Mouse (Mus musculus): ENCODE data around the gene Shprh. TPM values are rescaled to one million over a fixed set of nuclear protein-coding genes. Genes with fewer than 3 reads are reported as not detected.
A peak's percentile ranks its signal among the peaks of the same experiment; 100 is the strongest.
"Not testable (repeated sequence)": the region's sequence is repeated elsewhere in the genome, so short reads cannot be mapped to it uniquely, and the experiment has no call there.

Shprh gene
- total RNA-seq (2021), result 10 to 100 TPM; 42.6 to 44.1 TPM
- long read RNA-seq, full-length matches to known transcripts, result 2 of 5 reads
- long read RNA-seq, partial matches to known transcripts, result 0 of 5 reads
- long read RNA-seq, other reads (novel, unspliced or antisense), result 3 of 5 reads

DNA sequence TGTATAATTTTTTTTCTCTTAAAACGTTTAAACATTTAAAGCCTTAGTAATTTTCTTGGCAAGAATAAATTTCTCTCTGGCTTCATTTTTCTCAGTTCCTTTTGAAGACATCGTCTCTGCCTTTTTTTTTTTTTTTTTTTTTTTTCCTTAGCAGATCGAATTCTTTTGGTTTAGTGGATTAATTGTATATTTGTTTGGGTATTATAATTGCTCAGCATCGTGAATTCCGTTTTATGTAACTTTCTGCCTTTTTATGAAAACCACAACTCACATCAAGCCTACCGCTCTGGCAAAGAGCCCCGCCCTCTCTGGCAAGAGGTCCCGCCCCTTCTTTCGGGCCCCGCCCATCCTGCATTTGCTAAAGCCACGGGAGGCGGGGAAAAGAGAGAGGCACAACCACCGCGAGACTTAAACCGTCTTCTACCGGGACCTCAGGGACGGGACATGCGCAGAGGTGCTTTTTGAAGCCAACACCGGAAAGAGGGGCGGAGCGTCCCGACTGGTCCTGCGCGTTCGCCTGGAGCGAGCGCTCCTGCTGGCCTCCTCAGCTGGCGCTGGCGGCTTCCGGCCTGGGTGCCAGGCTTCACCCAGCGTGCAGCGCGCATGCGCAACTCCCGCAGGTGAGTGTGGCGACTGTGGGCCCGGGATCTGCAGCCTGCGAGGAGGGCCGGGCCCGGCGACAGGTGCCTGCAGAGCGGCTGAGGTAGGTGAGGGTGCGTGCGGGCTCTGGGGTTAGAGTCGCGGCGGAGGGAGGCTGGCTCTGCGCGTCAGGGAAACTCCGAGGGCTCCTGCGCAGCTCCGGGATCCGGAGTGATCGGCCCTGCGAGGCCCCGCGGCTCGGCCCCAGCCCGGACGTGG is at the start of gene Shprh:
TSS of gene Shprh (plus strand) at position 544 of the 858 bp plus-strand sequence.
- DNase-seq (ENCODE audit: low spot score in 2 of 2), result peak; percentile 94 to 97

DNA sequence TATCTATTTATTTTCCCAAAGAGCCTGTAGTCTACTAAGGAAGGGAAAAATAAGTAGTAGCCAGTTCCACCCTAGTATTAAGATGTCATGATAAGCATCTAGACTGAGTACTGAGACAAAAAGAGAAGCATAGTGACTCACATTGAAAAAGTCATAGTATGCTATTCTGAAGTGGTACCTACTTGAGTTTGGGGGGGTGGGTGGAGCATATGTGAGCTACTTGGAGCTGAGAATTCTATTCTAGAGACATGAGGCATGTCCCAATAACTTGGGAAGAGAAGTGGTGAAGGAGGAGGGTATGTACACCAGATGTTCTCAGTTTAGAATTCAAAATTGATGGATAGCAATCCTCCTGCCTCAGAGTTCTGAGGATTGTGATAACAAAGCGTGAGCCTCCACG is 27.4 kb upstream of the Shprh start:
- DNase-seq (ENCODE audit: low spot score in 2 of 2), result no peak

GRCm38 (mm10) chr10:11145580-11145979 is 3.6 kb upstream of the Shprh start:
- DNase-seq (ENCODE audit: low spot score in 2 of 2), result no peak

- DNase-seq (ENCODE audit: low spot score in 2 of 2), result no peak
These were observed 781 bp upstream of the Shprh start for GRCm38 (mm10) chr10:11148446-11148845.

DNA sequence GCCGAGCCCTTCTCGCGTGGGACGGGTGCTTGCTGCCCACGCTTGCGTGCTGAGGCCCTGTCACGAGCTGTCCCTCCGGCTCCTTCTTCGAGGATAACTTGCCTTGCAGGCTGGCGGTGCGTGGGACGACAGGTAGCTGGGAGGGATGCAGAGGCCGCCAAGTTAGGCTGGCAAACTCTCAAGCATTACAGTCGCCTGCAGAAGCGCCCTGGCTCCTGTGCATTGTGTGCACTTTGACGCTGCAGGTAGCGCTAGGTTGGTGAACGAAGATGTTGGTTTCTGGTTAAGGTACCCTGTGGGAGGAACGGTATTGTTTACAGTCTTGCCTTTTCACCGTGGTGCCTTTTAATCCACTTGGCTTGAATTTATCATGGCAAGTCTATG is 507 bp downstream of the Shprh start:
- DNase-seq (ENCODE audit: low spot score in 2 of 2), result no peak

DNA sequence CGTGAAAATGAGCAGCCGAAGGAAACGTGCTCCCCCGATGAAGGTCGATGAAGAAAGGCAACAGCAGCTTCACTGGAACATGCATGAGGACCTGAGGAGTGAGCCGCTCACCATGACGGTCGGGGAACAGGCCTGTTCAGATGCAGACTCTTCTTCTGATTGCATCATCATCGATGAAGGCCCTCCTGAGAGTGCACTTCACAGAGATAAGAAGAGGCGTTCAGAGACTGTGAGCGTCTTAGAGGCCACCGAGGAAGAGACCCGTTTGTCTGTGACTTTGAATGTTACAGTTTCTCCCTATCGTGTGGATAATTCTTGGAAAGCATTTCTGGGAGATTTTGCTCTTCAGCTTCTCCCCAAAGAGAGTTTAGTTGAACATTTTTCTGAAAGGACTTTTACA is 2.4 kb downstream of the Shprh start:
- no peak for DNase-seq (ENCODE audit: low spot score in 2 of 2)

DNA sequence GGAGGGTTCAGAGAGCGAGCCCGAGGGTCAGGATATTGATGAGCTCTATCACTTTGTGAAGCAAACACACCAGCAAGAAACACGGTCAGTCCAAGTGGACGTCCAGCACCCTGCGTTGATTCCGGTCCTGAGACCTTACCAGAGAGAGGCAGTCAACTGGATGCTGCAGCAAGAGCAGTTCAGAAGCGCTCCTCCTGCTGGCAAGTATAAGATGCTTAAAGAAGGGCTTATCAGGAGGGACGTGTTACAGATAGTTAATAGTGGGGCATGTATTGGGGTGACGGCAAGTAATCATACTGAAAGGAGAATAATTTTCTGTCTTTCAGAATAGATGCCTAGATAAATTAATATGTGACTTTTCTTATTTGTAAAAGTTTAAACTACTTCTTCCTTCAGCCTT is 7.8 kb downstream of the Shprh start:
- no peak for DNase-seq (ENCODE audit: low spot score in 2 of 2)

DNA sequence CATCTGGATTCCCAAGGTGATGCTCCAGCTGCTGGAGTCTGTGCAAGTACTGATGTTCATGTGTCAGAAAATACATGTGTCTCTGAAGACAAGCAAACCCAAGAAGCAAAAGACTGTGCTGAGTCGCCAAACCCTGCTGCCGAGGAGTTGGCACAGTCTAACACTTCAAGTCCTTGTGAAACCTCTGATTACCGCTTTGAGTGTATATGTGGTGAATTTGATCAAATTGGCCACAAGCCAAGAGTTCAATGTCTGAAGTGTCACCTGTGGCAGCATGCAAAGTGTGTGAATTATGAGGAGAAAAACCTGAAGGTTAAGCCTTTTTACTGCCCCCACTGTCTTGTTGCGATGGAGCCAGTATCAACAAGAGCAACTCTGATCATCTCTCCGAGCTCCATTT is 15.3 kb downstream of the Shprh start:
- no peak for DNase-seq (ENCODE audit: low spot score in 2 of 2)

DNA sequence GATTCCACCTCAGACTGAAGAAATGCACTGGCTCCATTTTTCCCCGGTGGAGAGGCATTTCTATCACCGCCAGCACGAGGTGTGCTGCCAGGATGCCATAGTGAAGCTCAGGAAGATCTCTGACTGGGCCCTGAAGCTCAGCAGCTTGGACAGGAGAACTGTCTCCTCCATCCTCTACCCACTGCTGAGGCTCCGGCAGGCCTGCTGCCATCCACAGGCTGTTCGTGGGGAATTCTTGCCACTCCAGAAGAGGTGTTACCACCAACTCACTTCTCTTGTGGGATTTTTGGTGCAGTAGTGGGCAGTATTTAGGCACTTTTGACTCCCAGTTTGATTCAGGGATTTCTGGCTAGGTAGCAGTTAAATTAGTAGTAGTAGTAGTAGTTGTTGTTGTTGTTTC is 21.0 kb downstream of the Shprh start:
- DNase-seq (ENCODE audit: low spot score in 2 of 2), result no peak

DNA sequence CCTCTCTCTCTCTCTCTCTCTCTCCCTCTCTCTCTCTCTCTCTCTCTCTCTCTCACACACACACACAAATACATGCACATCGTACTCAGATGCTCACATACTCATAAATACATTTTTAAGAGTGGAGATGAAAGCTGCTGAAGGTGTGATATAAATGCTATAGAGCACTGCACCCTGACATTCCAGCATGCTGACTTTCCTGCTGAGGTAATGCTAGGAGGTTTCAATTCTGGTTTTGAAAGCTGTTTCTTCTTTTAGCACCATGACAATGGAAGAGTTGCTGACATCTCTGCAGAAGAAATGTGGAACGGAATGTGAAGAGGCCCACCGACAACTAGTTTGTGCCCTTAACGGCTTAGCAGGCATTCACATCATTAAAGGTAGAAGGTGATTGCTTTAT is 22.4 kb downstream of the Shprh start:
- no peak for DNase-seq (ENCODE audit: low spot score in 2 of 2)

- no peak for DNase-seq (ENCODE audit: low spot score in 2 of 2)
These were observed 23.3 kb downstream of the Shprh start for GRCm38 (mm10) chr10:11172519-11172918.

- no peak for DNase-seq (ENCODE audit: low spot score in 2 of 2)
These were observed 26.7 kb downstream of the Shprh start for GRCm38 (mm10) chr10:11175801-11176482.

GRCm38 (mm10) chr10:11180077-11180476 is 30.9 kb downstream of the Shprh start:
- no peak for DNase-seq (ENCODE audit: low spot score in 2 of 2)

DNA sequence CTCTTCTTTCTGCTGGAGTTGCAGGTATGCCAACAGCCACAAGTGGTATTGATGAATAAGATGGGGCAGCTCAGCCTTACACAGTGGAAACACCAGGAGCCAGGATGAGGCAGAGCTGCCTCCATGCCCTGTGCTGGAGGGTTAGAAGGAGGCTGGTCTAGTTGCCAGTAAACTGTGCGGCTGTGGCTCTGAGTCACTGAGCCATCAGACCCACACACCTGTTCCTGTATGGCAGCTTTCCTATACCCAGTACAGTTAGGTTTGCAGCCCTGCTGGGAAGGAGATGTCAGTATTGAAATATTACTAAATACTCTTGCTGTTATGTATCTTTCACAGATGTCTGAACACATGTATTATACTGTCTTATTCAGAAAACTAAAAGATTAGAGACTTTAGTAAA is 48.1 kb downstream of the Shprh start:
- DNase-seq (ENCODE audit: low spot score in 2 of 2), result no peak

- DNase-seq (ENCODE audit: low spot score in 2 of 2), result peak in 1 of 2 experiments; percentile 15
These were observed 49.1 kb downstream of the Shprh start for GRCm38 (mm10) chr10:11198346-11198745.

DNA sequence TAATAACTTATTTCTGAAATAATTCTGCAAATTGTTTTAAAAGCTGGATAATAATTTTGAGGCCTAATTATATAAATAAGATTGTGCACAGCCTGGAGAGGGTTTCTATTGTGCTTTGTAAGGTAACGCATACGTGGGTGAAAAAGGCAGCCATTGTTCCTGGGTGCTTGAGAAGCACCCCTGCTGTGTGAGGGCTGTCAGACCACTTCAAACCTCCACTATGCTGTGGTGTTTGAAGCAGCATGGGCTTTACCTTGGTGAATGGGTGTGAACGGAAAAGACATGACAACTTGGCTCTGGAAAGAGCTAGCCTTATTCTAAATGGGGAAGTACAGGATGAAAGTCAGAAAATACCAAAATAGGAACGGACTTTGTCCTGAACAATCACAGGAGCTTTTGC is 50.8 kb downstream of the Shprh start:
- no peak for DNase-seq (ENCODE audit: low spot score in 2 of 2)

GRCm38 (mm10) chr10:11205883-11206282 is 56.7 kb downstream of the Shprh start:
- DNase-seq (ENCODE audit: low spot score in 2 of 2), result not testable (repeated sequence)

GRCm38 (mm10) chr10:11208670-11209069 is 59.4 kb downstream of the Shprh start:
- no peak for DNase-seq (ENCODE audit: low spot score in 2 of 2)

GRCm38 (mm10) chr10:11212003-11212402 is 62.8 kb downstream of the Shprh start:
- no peak for DNase-seq (ENCODE audit: low spot score in 2 of 2)

DNA sequence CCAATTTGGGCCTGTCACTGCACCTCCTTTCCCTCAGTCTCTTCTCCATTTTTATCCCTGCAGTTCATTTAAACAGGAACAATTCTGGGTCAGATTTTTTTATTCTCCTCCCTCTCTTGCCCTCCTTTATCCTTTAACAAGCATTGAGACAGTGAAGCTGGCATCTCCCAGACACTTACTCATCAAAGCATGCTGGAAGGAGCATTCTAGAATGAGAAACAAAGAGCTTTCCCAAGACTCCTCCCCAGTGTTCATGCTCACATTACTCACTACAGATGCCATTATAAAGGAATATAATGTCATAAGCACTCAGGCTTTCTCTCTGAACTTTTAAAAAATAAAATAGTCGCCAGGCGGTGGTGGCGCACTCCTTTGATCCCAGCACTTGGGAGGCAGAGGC is 77.2 kb downstream of the Shprh start:
- DNase-seq (ENCODE audit: low spot score in 2 of 2), result no peak

- DNase-seq (ENCODE audit: low spot score in 2 of 2), result no peak
These were observed 80.4 kb downstream of the Shprh start for GRCm38 (mm10) chr10:11229545-11230178.

GRCm38 (mm10) chr10:11233208-11233607 is 84.0 kb downstream of the Shprh start:
- no peak for DNase-seq (ENCODE audit: low spot score in 2 of 2)
